Mouse (Mus musculus) forebrain, embryonic 15.5 days (tissue): Measurements from ENCODE around the gene Fam163a. TPM values are rescaled to one million over a fixed set of nuclear protein-coding genes. Genes with fewer than 3 reads are reported as not detected.
"Not testable (repeated sequence)": the region's sequence is repeated elsewhere in the genome, so short reads cannot be mapped to it uniquely, and the experiment has no call there.

Source experiments
- ATAC-seq: fragments of 200-750 bp; cut with Nextera tagmentation; replicated peaks from 2 replicates; pipeline ENCODE4 v1.8.0; 2017; ENCODE audit warnings: mild to moderate bottlenecking, moderate TSS enrichment, moderate library complexity
- H3K27ac ChIP-seq: fragments of 300-500 bp; sonication (generic); replicated peaks from 2 replicates; pipeline ENCODE4 v1.5.1; 2015; ENCODE audit warnings: mild to moderate bottlenecking, inconsistent platforms
- H3K27me3 ChIP-seq: fragments of 300-500 bp; sonication (generic); 2 replicates; pipeline ENCODE4 v1.6.1; 2015; ENCODE audit warnings: inconsistent platforms
- H3K36me3 ChIP-seq: fragments of 300-500 bp; sonication (generic); 2 replicates; pipeline ENCODE4 v1.6.1; 2015; ENCODE audit warnings: mild to moderate bottlenecking, inconsistent platforms
- H3K4me1 ChIP-seq: fragments of 300-500 bp; sonication (generic); 2 replicates; pipeline ENCODE4 v1.6.1; 2015; ENCODE audit warnings: inconsistent platforms
- H3K4me2 ChIP-seq: fragments of 300-500 bp; sonication (generic); replicated peaks from 2 replicates; pipeline ENCODE4 v1.6.1; 2015; ENCODE audit warnings: mild to moderate bottlenecking, inconsistent platforms
- H3K4me3 ChIP-seq: fragments of 300-500 bp; sonication (generic); 2 replicates; pipeline ENCODE4 v1.5.1; 2015; ENCODE audit warnings: mild to moderate bottlenecking, inconsistent platforms
- H3K9ac ChIP-seq: fragments of 300-500 bp; sonication (generic); replicated peaks from 2 replicates; pipeline ENCODE4 v1.6.1; 2015; ENCODE audit warnings: mild to moderate bottlenecking, inconsistent platforms
- H3K9me3 ChIP-seq: fragments of 300-500 bp; sonication (generic); 2 replicates; pipeline ENCODE4 v1.6.1; 2016; ENCODE audit warnings: inconsistent platforms
- WGBS: fragments of 180-500 bp; shearing (Covaris S2); methylation state at CpG from one replicate; pipeline ENCODE4 v1.1.7; 2015; ENCODE audit warnings: mixed read lengths; 5-methylcytosine and 5-hydroxymethylcytosine counted together
- polyA plus RNA-seq: library from polyadenylated mRNA; unstranded; fragments of >200 nt; fragmentation: Nextera tagmentation; extraction: Ambion mirVana; gene quantifications from 2 replicates; pipeline ENCODE4 v1.2.1, GENCODE M21; 2015

Fam163a gene
- polyA plus RNA-seq = 2.4 and 3.0 TPM in 2 replicates

DNA sequence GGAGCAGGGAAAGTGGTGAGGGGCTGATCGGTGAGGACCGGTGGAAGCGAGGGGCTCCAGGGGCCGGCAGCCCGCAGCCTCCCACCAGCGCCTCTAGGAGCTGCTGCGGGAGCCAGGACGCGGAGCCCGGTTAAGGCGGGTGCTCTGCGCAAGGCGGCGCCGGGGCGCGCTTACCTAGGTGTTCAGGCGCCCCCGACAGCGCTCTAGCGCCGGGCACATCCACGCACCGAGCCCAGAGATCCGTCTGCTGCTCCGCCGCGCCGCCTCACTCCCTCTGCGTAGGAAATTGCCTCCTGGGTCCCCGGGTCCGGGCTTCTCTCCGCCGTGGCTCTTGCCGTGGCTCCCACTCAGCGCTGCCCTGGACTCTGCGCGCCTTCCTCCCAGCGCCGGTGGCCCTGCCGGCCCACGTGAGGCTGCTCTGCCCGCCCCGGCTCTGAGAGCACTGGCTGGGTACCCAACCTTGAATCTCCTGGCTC, at the start of gene Fam163a:
Gene Fam163a (minus strand): TSS at position 371 of the 476 bp plus-strand sequence.
- H3K9ac ChIP-seq = peak within 1 kb of the TSS; percentile 42
- peak within 1 kb of the TSS; percentile 43 for H3K4me3 ChIP-seq
- H3K27me3 ChIP-seq = peaks cover 47% of the 10 kb centered on the region
- H3K4me1 ChIP-seq = peaks cover 12% of the 10 kb centered on the region
- H3K27ac ChIP-seq = no peak within 1 kb of the TSS
- no peaks in the 10 kb centered on the region for H3K9me3 ChIP-seq
- ATAC-seq = peak; percentile 83
- WGBS = under 1% methylated on average over 44 of the region's 44 CpGs
- H3K36me3 ChIP-seq = no peaks in the 10 kb centered on the region
- H3K4me2 ChIP-seq = peak within 1 kb of the TSS; percentile 68

DNA sequence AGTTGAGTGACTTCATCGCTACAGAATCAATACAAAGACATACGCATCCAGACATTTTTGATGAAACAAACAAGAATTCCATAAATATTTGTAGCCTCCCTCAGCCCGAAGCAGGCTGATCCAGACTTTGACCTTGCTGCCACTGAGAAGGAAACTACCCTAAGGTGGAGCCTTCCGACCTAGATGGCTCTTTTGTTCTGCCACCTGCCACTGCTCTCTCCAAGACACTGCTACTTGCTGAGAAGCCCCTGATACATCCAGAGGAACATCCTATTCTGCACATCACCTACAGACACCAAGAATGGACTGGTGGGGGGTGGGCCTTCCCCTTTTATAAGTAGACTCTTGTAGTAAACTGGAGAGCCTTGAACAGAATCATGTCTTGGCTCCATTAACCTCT, 46.3 kb upstream of the Fam163a start:
- H3K9me3 ChIP-seq, H3K4me2 ChIP-seq, ATAC-seq, H3K9ac ChIP-seq, H3K27ac ChIP-seq, H3K36me3 ChIP-seq, H3K27me3 ChIP-seq, H3K4me3 ChIP-seq, H3K4me1 ChIP-seq: not testable (repeated sequence)
- WGBS = 94% methylated on average over 4 of the region's 4 CpGs

DNA sequence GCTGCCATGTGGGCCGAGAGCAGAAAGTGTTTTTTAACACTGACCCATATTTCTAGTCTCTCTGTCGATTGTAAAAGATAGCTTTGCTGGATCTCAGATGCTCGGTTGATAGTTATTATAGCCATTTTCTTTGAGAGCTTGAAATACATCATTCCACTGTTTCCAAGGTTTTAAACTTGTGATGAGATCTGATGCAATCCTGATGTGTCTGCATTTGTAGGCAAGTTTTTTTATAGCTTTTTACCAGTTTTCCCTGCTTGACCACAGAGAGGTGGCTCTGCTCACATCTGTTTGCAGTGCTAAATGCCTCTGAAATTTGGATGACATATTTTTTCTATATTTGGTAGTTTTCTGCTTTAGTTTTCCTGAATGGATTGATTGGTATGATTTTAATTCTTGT, 43.1 kb upstream of the Fam163a start:
- H3K4me1 ChIP-seq = no peaks in the 10 kb centered on the region
- ATAC-seq = no peak
- no peak overlapping the region for H3K4me3 ChIP-seq
- no peaks in the 10 kb centered on the region for H3K36me3 ChIP-seq
- H3K27ac ChIP-seq = no peak overlapping the region
- no peak overlapping the region for H3K4me2 ChIP-seq
- no peak overlapping the region for H3K9ac ChIP-seq
- no peaks in the 10 kb centered on the region for H3K27me3 ChIP-seq
- H3K9me3 ChIP-seq = no peaks in the 10 kb centered on the region
- 83% methylated on average over 3 of the region's 3 CpGs for WGBS

DNA sequence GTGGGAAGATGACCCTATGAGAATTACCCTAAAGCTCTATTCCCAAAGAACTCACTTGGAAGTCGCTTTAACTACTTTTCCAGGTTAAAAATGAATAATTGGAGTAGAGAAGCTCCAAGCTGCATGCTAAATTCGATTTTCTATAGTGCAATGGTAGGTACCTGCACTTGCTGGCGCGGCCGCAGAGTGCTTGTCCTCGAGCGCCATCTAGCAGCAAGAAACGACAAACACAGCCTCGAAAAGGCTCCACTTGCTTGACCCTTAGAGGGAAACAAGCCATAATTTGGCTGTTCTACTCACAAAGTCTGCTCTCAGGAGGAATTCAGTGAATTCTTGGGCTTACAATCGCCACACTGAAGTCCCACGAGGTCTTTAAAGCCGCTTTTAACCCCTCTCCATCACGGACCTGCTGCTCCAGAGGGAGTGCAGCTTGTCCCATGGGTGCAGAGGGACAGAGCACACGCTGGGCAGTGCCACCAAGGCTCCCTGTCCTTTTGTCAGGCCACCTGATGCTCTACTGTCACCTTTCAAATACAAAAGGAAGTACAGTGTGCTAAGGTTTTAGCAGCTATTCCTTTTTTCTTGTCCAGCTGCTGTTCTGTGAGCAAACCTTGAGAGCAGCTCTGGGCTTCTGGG, 37.0 kb upstream of the Fam163a start:
- H3K4me3 ChIP-seq = no peak overlapping the region
- ATAC-seq = 0 out of 2 replicates have a peak, but pooled peaks have one; percentile 48
- H3K36me3 ChIP-seq = no peaks in the 10 kb centered on the region
- no peak overlapping the region for H3K27ac ChIP-seq
- no peaks in the 10 kb centered on the region for H3K27me3 ChIP-seq
- H3K4me1 ChIP-seq = 0 out of 2 replicates have a peak, but pooled peaks cover 2% of the 10 kb centered on the region
- H3K9me3 ChIP-seq = no peaks in the 10 kb centered on the region
- H3K4me2 ChIP-seq = no peak overlapping the region
- H3K9ac ChIP-seq = no peak overlapping the region
- WGBS = 8% methylated on average over 14 of the region's 14 CpGs

DNA sequence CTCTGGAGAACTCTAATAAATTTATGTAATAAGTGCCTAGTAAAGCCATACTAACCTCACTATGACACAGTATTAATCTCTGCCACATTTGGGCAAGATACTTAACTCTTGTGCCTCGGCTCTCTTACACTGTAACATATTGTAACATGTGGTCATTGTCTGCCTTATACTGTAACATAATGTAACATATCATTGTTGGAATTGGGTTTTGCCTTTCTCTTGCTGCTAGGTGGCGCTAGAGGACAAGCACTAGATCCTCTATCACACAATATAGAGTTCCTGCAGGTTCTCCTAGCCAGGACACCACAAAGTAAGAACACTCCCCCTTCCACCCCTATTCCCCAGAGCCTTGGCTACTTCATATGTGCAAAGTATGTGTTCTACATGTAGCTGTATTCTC, 36.2 kb upstream of the Fam163a start:
- no peak overlapping the region for H3K4me3 ChIP-seq
- no peaks in the 10 kb centered on the region for H3K9me3 ChIP-seq
- 44% methylated on average over 2 of the region's 2 CpGs for WGBS
- no peak overlapping the region for H3K27ac ChIP-seq
- no peak overlapping the region for H3K4me2 ChIP-seq
- H3K4me1 ChIP-seq = 0 out of 2 replicates have a peak, but pooled peaks cover 2% of the 10 kb centered on the region
- ATAC-seq = no peak
- no peak overlapping the region for H3K9ac ChIP-seq
- no peaks in the 10 kb centered on the region for H3K27me3 ChIP-seq
- no peaks in the 10 kb centered on the region for H3K36me3 ChIP-seq

DNA sequence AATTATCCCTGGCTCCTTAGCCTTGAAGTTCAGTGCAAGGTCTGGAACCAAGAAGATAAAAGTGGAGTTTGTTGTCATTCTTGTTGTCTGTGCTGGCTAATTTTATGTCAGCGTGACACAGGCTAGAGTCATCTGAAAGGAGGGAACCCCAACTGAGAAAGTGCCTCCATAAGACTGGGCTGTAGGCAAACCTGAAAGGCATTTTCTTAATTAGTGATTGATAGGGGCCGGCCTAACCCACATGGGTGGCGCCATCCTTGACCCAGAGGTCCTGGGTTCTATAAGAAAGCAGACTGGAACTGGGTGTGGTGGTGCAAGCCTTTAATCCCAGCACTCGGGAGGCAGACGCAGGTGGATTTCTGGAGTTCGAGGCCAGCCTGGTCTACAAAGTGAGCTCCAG, 26.3 kb upstream of the Fam163a start:
- H3K4me2 ChIP-seq = no peak overlapping the region
- no peaks in the 10 kb centered on the region for H3K36me3 ChIP-seq
- no peaks in the 10 kb centered on the region for H3K4me1 ChIP-seq
- H3K9ac ChIP-seq = no peak overlapping the region
- H3K27me3 ChIP-seq = no peaks in the 10 kb centered on the region
- 86% methylated on average over 6 of the region's 6 CpGs for WGBS
- H3K9me3 ChIP-seq = no peaks in the 10 kb centered on the region
- ATAC-seq = no peak
- H3K27ac ChIP-seq = no peak overlapping the region
- no peak overlapping the region for H3K4me3 ChIP-seq

DNA sequence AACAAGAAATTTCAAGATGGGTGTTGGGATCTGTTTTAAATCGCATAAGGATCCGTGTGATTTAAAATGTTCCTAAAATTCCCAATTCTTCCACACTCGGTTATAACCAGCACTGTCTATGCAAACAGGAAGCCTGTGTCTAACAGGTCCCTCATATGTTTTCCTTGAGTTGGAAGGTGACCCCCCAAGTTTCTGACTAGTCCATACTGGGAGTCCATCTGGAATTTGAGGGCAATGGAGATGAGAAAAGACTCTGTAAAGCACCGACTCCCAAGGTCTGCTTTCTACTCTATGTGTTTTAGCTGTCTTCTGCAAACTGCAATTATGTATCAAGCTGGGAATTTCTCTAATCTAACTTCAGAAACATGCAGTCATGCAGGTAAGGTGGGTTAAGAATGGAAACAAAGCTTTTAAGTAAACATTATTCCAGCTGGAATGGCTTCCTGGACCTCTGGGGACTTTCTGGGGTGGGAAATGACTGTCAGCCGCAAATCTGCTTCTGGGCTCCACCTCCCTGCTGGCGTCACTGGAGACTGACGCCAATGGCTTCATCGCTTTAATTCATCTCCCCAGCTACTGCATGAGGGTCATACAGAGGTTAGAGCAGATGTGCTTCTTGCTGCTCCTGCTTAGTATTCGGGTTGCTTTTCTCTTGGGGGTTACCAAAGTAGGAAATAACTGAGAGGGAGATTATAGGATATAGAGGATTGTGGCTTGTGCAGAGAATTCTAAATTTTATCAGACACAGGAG, 25.7 kb upstream of the Fam163a start:
- Histone ChIP-seq H3K36me3 (no peaks in the 10 kb centered on the region), H3K27me3 (no peaks in the 10 kb centered on the region), H3K4me1 (no peaks in the 10 kb centered on the region), H3K9ac (no peak overlapping the region), H3K27ac (no peak overlapping the region), H3K4me2 (no peak overlapping the region), H3K4me3 (no peak overlapping the region), H3K9me3 (no peaks in the 10 kb centered on the region)
- 48% methylated on average over 9 of the region's 9 CpGs for WGBS
- ATAC-seq = peak; percentile 48; the same call in 1 of the 2 replicates

DNA sequence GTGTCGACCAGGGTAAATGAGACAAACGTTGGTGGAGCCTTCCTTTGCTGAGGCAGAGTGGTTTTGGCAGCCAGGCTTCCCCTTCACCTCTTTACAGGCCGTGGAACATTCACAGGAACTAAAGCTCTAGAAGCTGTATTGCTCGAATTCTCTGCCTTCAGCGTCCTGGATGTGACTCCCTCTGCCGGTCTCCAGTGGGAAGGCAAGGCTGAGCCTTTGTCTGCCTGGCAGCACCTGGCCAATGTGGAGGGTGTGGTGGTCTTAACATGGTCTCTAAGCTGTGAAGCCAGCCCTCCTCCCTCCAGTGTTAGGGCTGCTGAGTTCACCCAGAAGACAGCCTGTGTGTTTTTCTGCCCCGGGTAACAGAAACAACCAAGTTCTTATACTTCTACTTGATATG, 24.6 kb upstream of the Fam163a start:
- Histone ChIP-seq H3K4me3 (no peak overlapping the region), H3K9me3 (no peaks in the 10 kb centered on the region), H3K27ac (no peak overlapping the region), H3K9ac (no peak overlapping the region), H3K27me3 (no peaks in the 10 kb centered on the region), H3K36me3 (no peaks in the 10 kb centered on the region), H3K4me2 (no peak overlapping the region), H3K4me1 (no peaks in the 10 kb centered on the region)
- whole genome bisulfite sequencing = 28% methylated on average over 7 of the region's 7 CpGs
- ATAC-seq = no peak

DNA sequence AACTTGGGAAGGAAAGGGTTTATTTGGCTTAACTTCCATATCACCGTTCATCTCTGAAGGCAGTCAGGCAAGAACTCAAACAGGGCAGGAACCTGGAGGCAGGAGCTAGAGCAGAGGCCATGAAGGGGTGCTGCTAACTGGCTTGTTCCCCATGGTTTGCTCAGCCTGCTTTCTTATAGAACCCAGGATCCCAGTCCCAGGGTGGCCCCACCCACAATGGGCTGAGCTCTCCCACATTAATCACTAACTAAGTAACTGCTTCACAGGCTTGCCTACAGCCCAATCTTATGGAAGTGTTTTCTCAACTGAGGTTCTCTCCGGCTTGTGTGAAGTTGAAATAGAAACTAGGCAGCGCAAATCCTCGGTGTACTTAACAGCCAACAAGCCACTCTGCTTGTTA, 23.9 kb upstream of the Fam163a start:
- H3K9ac ChIP-seq = no peak overlapping the region
- H3K4me1 ChIP-seq = no peaks in the 10 kb centered on the region
- no peaks in the 10 kb centered on the region for H3K36me3 ChIP-seq
- H3K27me3 ChIP-seq = no peaks in the 10 kb centered on the region
- no peak overlapping the region for H3K4me3 ChIP-seq
- H3K27ac ChIP-seq = no peak overlapping the region
- H3K9me3 ChIP-seq = no peaks in the 10 kb centered on the region
- WGBS = 88% methylated on average over 4 of the region's 4 CpGs
- ATAC-seq = no peak
- H3K4me2 ChIP-seq = no peak overlapping the region

DNA sequence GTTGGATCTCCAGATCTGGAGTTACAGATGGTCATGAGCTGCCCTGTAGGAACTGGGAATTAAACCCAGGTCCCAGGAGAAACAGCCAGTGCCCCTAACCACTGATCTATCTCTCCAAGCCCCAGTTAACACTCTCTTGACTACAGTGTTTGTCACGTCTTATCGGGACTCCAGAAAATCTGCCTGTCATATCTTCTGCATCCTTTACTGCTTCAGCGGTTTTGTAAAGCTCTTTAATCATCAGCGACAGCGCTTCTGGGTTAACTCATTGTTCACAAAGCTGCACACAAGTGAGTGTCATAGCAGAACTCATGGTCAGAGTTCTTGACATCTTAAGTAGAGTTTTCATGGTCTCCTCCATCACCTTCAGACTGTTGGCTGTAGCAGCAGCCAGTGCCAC, 22.1 kb upstream of the Fam163a start:
- Histone ChIP-seq H3K27me3 (no peaks in the 10 kb centered on the region), H3K9ac (no peak overlapping the region), H3K4me1 (no peaks in the 10 kb centered on the region), H3K4me3 (no peak overlapping the region), H3K4me2 (no peak overlapping the region), H3K27ac (no peak overlapping the region), H3K36me3 (no peaks in the 10 kb centered on the region), H3K9me3 (no peaks in the 10 kb centered on the region)
- WGBS = 78% methylated on average over 5 of the region's 5 CpGs
- ATAC-seq = no peak

DNA sequence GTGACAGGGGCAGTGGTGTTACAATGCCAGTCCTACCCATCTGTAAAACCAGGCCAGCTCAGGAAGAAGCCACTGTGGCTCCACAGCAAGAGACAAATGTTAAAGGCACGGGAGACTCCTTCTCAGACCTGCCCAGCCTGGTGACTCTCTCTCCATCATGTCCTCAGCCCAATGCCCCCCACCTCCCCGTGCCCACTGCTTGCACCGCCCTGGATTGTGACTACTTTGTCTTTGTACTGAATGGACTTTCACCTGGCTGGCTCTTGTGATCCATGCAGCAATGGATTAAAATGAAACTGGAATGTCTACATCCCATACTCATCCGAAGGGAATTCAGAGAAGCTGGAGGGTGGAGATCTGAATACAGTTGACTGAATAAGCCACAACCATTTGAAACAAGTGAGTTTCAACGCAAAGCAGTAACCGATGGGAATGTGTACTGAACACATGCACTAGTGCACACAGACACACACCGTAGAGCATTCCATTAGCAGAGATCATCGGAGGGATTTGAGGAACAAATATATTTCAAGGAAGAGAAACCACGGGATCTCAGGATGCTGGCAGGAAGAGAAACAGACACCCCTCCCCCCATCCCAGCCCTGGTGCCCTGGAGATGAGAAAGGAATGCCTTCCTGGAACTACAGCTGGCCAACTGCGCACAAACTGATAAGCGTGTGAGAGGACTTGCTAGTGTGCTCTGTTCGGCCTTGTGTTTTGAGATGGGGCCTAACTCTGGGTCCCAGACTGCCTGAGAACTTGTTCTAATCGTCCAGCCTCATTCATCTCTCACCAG, 17.6 kb upstream of the Fam163a start:
- WGBS = 54% methylated on average over 13 of the region's 13 CpGs
- no peak for ATAC-seq

DNA sequence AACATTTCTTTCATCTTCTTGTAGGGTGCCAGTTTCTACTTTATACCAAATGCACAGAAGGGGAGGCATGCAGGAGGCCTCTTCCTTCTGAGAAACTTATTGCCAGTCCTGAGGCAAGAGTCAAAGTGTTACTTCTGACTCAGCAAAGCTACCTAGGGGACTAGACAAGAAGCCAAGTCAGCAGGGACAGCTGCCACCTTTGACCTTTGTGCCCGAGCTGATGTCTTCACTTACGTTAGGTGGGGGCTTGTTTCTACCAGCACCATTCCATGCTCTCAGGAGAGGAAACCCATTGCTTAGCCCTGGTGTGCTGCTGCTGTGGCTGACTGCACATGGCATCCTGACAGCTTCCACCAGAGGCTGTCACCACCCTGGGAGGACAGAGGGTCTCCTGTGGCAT, 16.5 kb upstream of the Fam163a start:
- no peaks in the 10 kb centered on the region for H3K27me3 ChIP-seq
- H3K4me3 ChIP-seq = no peak overlapping the region

More for the DNA sequence above, 17.6 kb upstream of the Fam163a start:
- Histone ChIP-seq H3K27ac (no peak overlapping the region), H3K27me3 (no peaks in the 10 kb centered on the region), H3K36me3 (no peaks in the 10 kb centered on the region), H3K9me3 (no peaks in the 10 kb centered on the region), H3K4me1 (no peaks in the 10 kb centered on the region), H3K4me2 (no peak overlapping the region), H3K9ac (no peak overlapping the region), H3K4me3 (no peak overlapping the region)

More for the DNA sequence above, 16.5 kb upstream of the Fam163a start:
- Histone ChIP-seq H3K4me2 (no peak overlapping the region), H3K4me1 (no peaks in the 10 kb centered on the region), H3K9ac (no peak overlapping the region), H3K36me3 (no peaks in the 10 kb centered on the region), H3K9me3 (no peaks in the 10 kb centered on the region), H3K27ac (no peak overlapping the region)
- WGBS = 77% methylated on average over 2 of the region's 2 CpGs
- no peak for ATAC-seq
